Mouse (Mus musculus) embryonic facial prominence, embryonic 11.5 days (tissue): ENCODE data around the gene Fbxw8. TPM values are rescaled to one million over a fixed set of nuclear protein-coding genes. Genes with fewer than 3 reads are reported as not detected.

Experiments
- ATAC-seq: fragments of 200-750 bp; cut with Nextera tagmentation; replicated peaks from 2 replicates; pipeline ENCODE4 v1.8.0; 2017; ENCODE audit warnings: low read depth; ENCODE audit not compliant: insufficient number of reproducible peaks, low FRiP score, low TSS enrichment
- DNase-seq: peaks from one replicate; pipeline ENCODE4 v3.0.0-alpha.2; 2015; ENCODE audit warnings: low spot score
- H3K27ac ChIP-seq: fragments of 300-500 bp; sonication (generic); replicated peaks from 2 replicates; pipeline ENCODE4 v1.5.1; 2014; ENCODE audit warnings: mild to moderate bottlenecking, low read depth, low read length, control low read depth
- H3K27me3 ChIP-seq: fragments of 300-500 bp; sonication (generic); 2 replicates; pipeline ENCODE4 v1.6.1; 2014; ENCODE audit warnings: mild to moderate bottlenecking, low read length, moderate library complexity, mixed read lengths; ENCODE audit not compliant: control insufficient read depth, insufficient read depth
- H3K36me3 ChIP-seq: fragments of 300-500 bp; sonication (generic); replicated peaks from 2 replicates; pipeline ENCODE4 v1.6.1; 2014; ENCODE audit warnings: low read depth, mild to moderate bottlenecking, low read length, moderate library complexity, mixed read lengths; ENCODE audit not compliant: control insufficient read depth, insufficient read depth
- H3K4me1 ChIP-seq: fragments of 300-500 bp; sonication (generic); 2 replicates; pipeline ENCODE4 v1.6.1; 2014; ENCODE audit warnings: low read length, mixed read lengths; ENCODE audit not compliant: control insufficient read depth, insufficient read depth
- H3K4me2 ChIP-seq: fragments of 300-500 bp; sonication (generic); 2 replicates; pipeline ENCODE4 v1.6.1; 2014; ENCODE audit warnings: low read depth, mild to moderate bottlenecking, control low read depth, low read length, moderate library complexity
- H3K4me3 ChIP-seq: fragments of 300-500 bp; sonication (generic); 2 replicates; pipeline ENCODE4 v1.5.1; 2014; ENCODE audit warnings: low read depth, low read length, control low read depth
- H3K9ac ChIP-seq: fragments of 300-500 bp; sonication (generic); replicated peaks from 2 replicates; pipeline ENCODE4 v1.6.1; 2014; ENCODE audit warnings: mild to moderate bottlenecking, control low read depth, low read length
- H3K9me3 ChIP-seq: fragments of 300-500 bp; sonication (generic); replicated peaks from 2 replicates; pipeline ENCODE4 v1.6.1; 2016; ENCODE audit warnings: mild to moderate bottlenecking, low read length, inconsistent platforms, mixed read lengths; ENCODE audit not compliant: control insufficient read depth
- WGBS: fragments of 180-500 bp; shearing (Covaris S2); extraction: QIAGEN DNeasy Blood & Tissue Kit; methylation state at CpG from one replicate; pipeline ENCODE4 v1.1.7; 2014; 5-methylcytosine and 5-hydroxymethylcytosine counted together
- polyA plus RNA-seq: library from polyadenylated mRNA; unstranded; fragments of >200 nt; fragmentation: Nextera tagmentation; extraction: Ambion mirVana; gene quantifications from 2 replicates; pipeline ENCODE4 v1.2.1, GENCODE M21; 2014

Fbxw8 gene
- polyA plus RNA-seq, 1 experiment from 2014 or later: 22.3 TPM

GRCm38 (mm10) chr5:118051981-118052662 is 103.1 kb downstream of the Fbxw8 start:
- DNase-seq: no peak
- Histone ChIP-seq H3K9ac (no peak overlapping the region), H3K9me3 (no peaks in the 10 kb centered on the region), H3K27ac (no peak overlapping the region), H3K4me3 (no peak overlapping the region), H3K27me3 (no peaks in the 10 kb centered on the region), H3K36me3 (no peaks in the 10 kb centered on the region), H3K4me2 (no peak overlapping the region), H3K4me1 (no peaks in the 10 kb centered on the region)
- WGBS: 82% methylated on average over 8 of the region's 8 CpGs
- no peak for ATAC-seq

- H3K36me3 ChIP-seq: no peaks in the 10 kb centered on the region
- H3K4me2 ChIP-seq: no peak overlapping the region
- H3K9ac ChIP-seq: no peak overlapping the region
- H3K4me3 ChIP-seq: no peak overlapping the region
- no peaks in the 10 kb centered on the region for H3K9me3 ChIP-seq
- no peaks in the 10 kb centered on the region for H3K27me3 ChIP-seq
- WGBS: 78% methylated on average over 4 of the region's 4 CpGs
- H3K27ac ChIP-seq: no peak overlapping the region
- no peaks in the 10 kb centered on the region for H3K4me1 ChIP-seq
- ATAC-seq (no peak), DNase-seq (no peak)
Observed at GRCm38 (mm10) chr5:118050743-118051142, 104.5 kb downstream of the Fbxw8 start.

- ATAC-seq: no peak
- Histone ChIP-seq H3K9ac (no peak overlapping the region), H3K9me3 (no peaks in the 10 kb centered on the region), H3K4me1 (no peaks in the 10 kb centered on the region), H3K4me3 (no peak overlapping the region), H3K27ac (no peak overlapping the region), H3K36me3 (no peaks in the 10 kb centered on the region), H3K27me3 (no peaks in the 10 kb centered on the region), H3K4me2 (no peak overlapping the region)
- 89% methylated on average over 5 of the region's 5 CpGs for WGBS
- DNase-seq: no peak
Observed at GRCm38 (mm10) chr5:118048928-118049327, 106.3 kb downstream of the Fbxw8 start.

GRCm38 (mm10) chr5:118048412-118048811 is 106.9 kb downstream of the Fbxw8 start:
- Histone ChIP-seq H3K9me3 (no peaks in the 10 kb centered on the region), H3K27me3 (no peaks in the 10 kb centered on the region), H3K36me3 (no peaks in the 10 kb centered on the region), H3K9ac (no peak overlapping the region), H3K4me1 (no peaks in the 10 kb centered on the region), H3K4me3 (no peak overlapping the region), H3K27ac (no peak overlapping the region), H3K4me2 (no peak overlapping the region)
- DNase-seq (no peak), ATAC-seq (no peak)
- 79% methylated on average over 4 of the region's 4 CpGs for WGBS

- WGBS: 88% methylated on average over 14 of the region's 14 CpGs
- Histone ChIP-seq H3K4me2 (no peak overlapping the region), H3K4me3 (no peak overlapping the region), H3K27me3 (no peaks in the 10 kb centered on the region), H3K36me3 (no peaks in the 10 kb centered on the region), H3K27ac (no peak overlapping the region), H3K9me3 (no peaks in the 10 kb centered on the region), H3K4me1 (no peaks in the 10 kb centered on the region), H3K9ac (no peak overlapping the region)
- no peak for ATAC-seq
- no peak for DNase-seq
Observed at GRCm38 (mm10) chr5:118047091-118047757, 108.0 kb downstream of the Fbxw8 start.

GRCm38 (mm10) chr5:118045385-118045784 is 109.9 kb downstream of the Fbxw8 start:
- H3K9me3 ChIP-seq: no peaks in the 10 kb centered on the region
- 93% methylated on average over 9 of the region's 9 CpGs for WGBS
- no peaks in the 10 kb centered on the region for H3K36me3 ChIP-seq
- no peak overlapping the region for H3K27ac ChIP-seq
- no peaks in the 10 kb centered on the region for H3K4me1 ChIP-seq
- no peak for DNase-seq
- no peak overlapping the region for H3K9ac ChIP-seq
- ATAC-seq: no peak
- H3K4me3 ChIP-seq: no peak overlapping the region
- H3K27me3 ChIP-seq: no peaks in the 10 kb centered on the region
- H3K4me2 ChIP-seq: no peak overlapping the region

- H3K9me3 ChIP-seq: no peaks in the 10 kb centered on the region
- H3K4me2 ChIP-seq: no peak overlapping the region
- ATAC-seq (no peak), DNase-seq (no peak)
- WGBS: 84% methylated on average over 6 of the region's 6 CpGs
- no peaks in the 10 kb centered on the region for H3K36me3 ChIP-seq
- no peak overlapping the region for H3K9ac ChIP-seq
- H3K27ac ChIP-seq: no peak overlapping the region
- H3K4me1 ChIP-seq: no peaks in the 10 kb centered on the region
- H3K4me3 ChIP-seq: no peak overlapping the region
- H3K27me3 ChIP-seq: no peaks in the 10 kb centered on the region
Observed at GRCm38 (mm10) chr5:118044907-118045306, 110.4 kb downstream of the Fbxw8 start.

GRCm38 (mm10) chr5:118043761-118044160 is 111.5 kb downstream of the Fbxw8 start:
- H3K36me3 ChIP-seq: no peaks in the 10 kb centered on the region
- no peaks in the 10 kb centered on the region for H3K27me3 ChIP-seq
- H3K9me3 ChIP-seq: no peaks in the 10 kb centered on the region
- no peaks in the 10 kb centered on the region for H3K4me1 ChIP-seq
- no peak overlapping the region for H3K4me3 ChIP-seq
- ATAC-seq (no peak), DNase-seq (no peak)
- no peak overlapping the region for H3K9ac ChIP-seq
- H3K4me2 ChIP-seq: no peak overlapping the region
- WGBS: 87% methylated on average over 4 of the region's 4 CpGs
- no peak overlapping the region for H3K27ac ChIP-seq
